Mouse (Mus musculus): Measurements from ENCODE around the gene Rac3.

GRCm38 (mm10) chr11:120672687-120673593 is 48.3 kb upstream of the Rac3 start, which contains the start of gene Aspscr1:
- TF ChIP-seq POLR2A (IDR thresholded peaks at IDR 0.05; ENCODE audit: insufficient read depth, low read length), result peak; percentile 40
- no peak for TF ChIP-seq CTCF (IDR thresholded peaks at IDR 0.05; ENCODE audit: low read depth, low read length)
